20 mouse cellular contexts compared by ENCODE assay signal in the genomic region with DNA sequence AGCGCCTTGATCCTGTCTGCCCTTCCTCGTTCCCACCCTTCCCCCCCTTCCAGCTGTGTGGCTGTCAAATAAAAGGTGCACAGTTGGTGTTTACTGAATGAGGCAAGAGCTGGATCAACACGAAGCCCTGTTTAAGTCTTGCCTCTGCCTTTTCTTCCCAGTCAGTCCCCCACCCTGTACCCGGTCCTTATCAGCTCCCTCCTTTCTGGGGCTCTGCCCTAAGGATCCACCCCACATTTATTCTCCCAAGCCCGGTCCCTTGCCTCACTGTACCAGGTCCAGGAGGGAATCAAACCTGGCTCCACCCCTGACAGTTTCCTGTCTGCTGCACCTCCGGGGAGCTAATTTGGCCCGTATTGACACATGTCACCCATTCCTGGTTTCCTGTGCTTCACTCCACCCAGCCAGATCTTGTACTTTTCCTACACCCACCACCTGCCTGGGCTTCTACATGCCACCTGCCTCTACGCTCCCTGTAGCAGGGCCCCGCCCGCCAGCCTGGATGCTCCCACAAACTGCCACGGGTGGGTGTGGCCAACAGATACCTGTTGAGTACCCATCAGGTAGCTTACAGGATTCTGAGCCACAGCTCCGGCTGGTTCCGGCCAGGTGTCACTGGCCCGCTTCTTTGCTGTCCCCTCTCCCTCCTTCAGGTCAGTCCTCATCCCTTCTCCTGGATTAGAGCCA.
A peak's percentile ranks its signal among the peaks of the same experiment; 100 is the strongest.
DNase-seq lines count a peak whose midpoint lies in the region; ATAC-seq and TF ChIP-seq lines count a peak whose summit lies in the region.
"Had no signal": no experiment of that assay in that cellular context is flagged by ENCODE, and none has a peak within 500 bp of the region (broad histone marks: within the 10 kb centered on the region; RNA-seq: fewer than 3 reads in every experiment).

No protein-coding gene starts in this region.

- no peak for DNase-seq in embryonic facial prominence, embryonic 14.5 days (ENCODE audit: low spot score)
- no peak for DNase-seq in embryonic facial prominence, embryonic 10.5 days (ENCODE audit: low spot score)
- no peak for DNase-seq in liver, postnatal 0 days
- DNase-seq in liver, embryonic 11.5 days (ENCODE audit: low spot score), result no peak
- DNase-seq in frontal cortex, postnatal 36 days (ENCODE audit: low spot score in 2 of 2), result no peak
- DNase-seq in right cerebral cortex, postnatal 4 days, result no peak
- DNase-seq: adrenal gland, adult 8-10 months; cerebellum, adult 2 months; cerebellum, postnatal 14 days; kidney, adult 9 months; kidney, postnatal 14 days; lung, embryonic 14.5 days; retina, postnatal 1 day; right cerebral cortex, postnatal 14 days had no signal

- TF ChIP-seq EP300 in liver, postnatal 0 days (IDR thresholded peaks at IDR 0.05; ENCODE audit: low read depth), result no peak

- peak; percentile 41; the same call in 1 of the 2 replicates for ATAC-seq in embryonic facial prominence, embryonic 14.5 days (ENCODE audit: low read depth)
- no peak for ATAC-seq in liver, postnatal 0 days
- ATAC-seq in liver, embryonic 11.5 days (replicated peaks; ENCODE audit: low FRiP score), result no peak
- ATAC-seq in neutrophil, adult 5-6 weeks (ENCODE audit: extremely low read depth, insufficient number of reproducible peaks, low FRiP score, poor library complexity, severe bottlenecking), result 0 out of 2 replicates have a peak, but pooled peaks have one; percentile 6
- ATAC-seq: forebrain, embryonic 15.5 days; hindbrain, embryonic 16.5 days had no signal

- no peak overlapping the region for H3K4me2 ChIP-seq in embryonic facial prominence, embryonic 14.5 days (ENCODE audit: low read depth, low read length)
- H3K4me2 ChIP-seq in liver, postnatal 0 days (ENCODE audit: low read depth, low read length), result peak overlapping the region; percentile 32; the same call in 1 of the 2 replicates
- H3K4me2 ChIP-seq in liver, embryonic 11.5 days, result no peak overlapping the region
- H3K4me2 ChIP-seq: forebrain, embryonic 15.5 days; lung, embryonic 14.5 days; midbrain, embryonic 11.5 days had no signal

- H3K36me3 ChIP-seq in embryonic facial prominence, embryonic 14.5 days (ENCODE audit: control insufficient read depth, insufficient read depth, low read length), result no peaks in the 10 kb centered on the region
- H3K36me3 ChIP-seq in embryonic facial prominence, embryonic 10.5 days (replicated peaks), result no peaks in the 10 kb centered on the region
- no peaks in the 10 kb centered on the region for H3K36me3 ChIP-seq in liver, postnatal 0 days (replicated peaks; ENCODE audit: insufficient read depth, low read length)
- H3K36me3 ChIP-seq in liver, embryonic 11.5 days (ENCODE audit: control insufficient read depth, insufficient read depth, low read length), result no peaks in the 10 kb centered on the region
- H3K36me3 ChIP-seq: forebrain, embryonic 15.5 days; G1E had no signal

- no peak overlapping the region for H3K4me3 ChIP-seq in embryonic facial prominence, embryonic 14.5 days (ENCODE audit: low read depth, low read length)
- H3K4me3 ChIP-seq in embryonic facial prominence, embryonic 10.5 days, result no peak overlapping the region
- H3K4me3 ChIP-seq in liver, postnatal 0 days (ENCODE audit: low read depth, low read length), result no peak overlapping the region
- no peak overlapping the region for H3K4me3 ChIP-seq in liver, embryonic 11.5 days (ENCODE audit: low read depth, low read length)
- H3K4me3 ChIP-seq: forebrain, embryonic 15.5 days had no signal

- WGBS in embryonic facial prominence, embryonic 14.5 days, result 61% methylated on average over 14 of the region's 14 CpGs
- 71% methylated on average over 14 of the region's 14 CpGs for WGBS in embryonic facial prominence, embryonic 10.5 days
- WGBS in liver, postnatal 0 days (ENCODE audit: insufficient replicate concordance), result 54% methylated on average over 14 of the region's 14 CpGs
- 60% methylated on average over 14 of the region's 14 CpGs for WGBS in liver, embryonic 11.5 days

- H3K27me3 ChIP-seq in embryonic facial prominence, embryonic 14.5 days (replicated peaks; ENCODE audit: control insufficient read depth, insufficient read depth, low read length), result no peaks in the 10 kb centered on the region
- H3K27me3 ChIP-seq in embryonic facial prominence, embryonic 10.5 days (replicated peaks; ENCODE audit: low read depth, poor library complexity, severe bottlenecking), result no peaks in the 10 kb centered on the region
- no peaks in the 10 kb centered on the region for H3K27me3 ChIP-seq in liver, postnatal 0 days (ENCODE audit: insufficient read depth, low read length)
- no peaks in the 10 kb centered on the region for H3K27me3 ChIP-seq in liver, embryonic 11.5 days (replicated peaks; ENCODE audit: control insufficient read depth, insufficient read depth, low read length)
- H3K27me3 ChIP-seq: forebrain, embryonic 15.5 days had no signal

- TF ChIP-seq CTCF in liver, postnatal 0 days (IDR thresholded peaks at IDR 0.05; ENCODE audit: low read depth), result no peak

- no peaks in the 10 kb centered on the region for H3K9me3 ChIP-seq in embryonic facial prominence, embryonic 14.5 days (ENCODE audit: control insufficient read depth, low read length)
- no peaks in the 10 kb centered on the region for H3K9me3 ChIP-seq in embryonic facial prominence, embryonic 10.5 days
- no peaks in the 10 kb centered on the region for H3K9me3 ChIP-seq in liver, postnatal 0 days (ENCODE audit: low read length)
- H3K9me3 ChIP-seq in liver, embryonic 11.5 days (ENCODE audit: control insufficient read depth, low read length), result no peaks in the 10 kb centered on the region
- H3K9me3 ChIP-seq: forebrain, embryonic 15.5 days had no signal

- H3K27ac ChIP-seq in embryonic facial prominence, embryonic 14.5 days (replicated peaks; ENCODE audit: low read depth, low read length), result no peak overlapping the region
- no peak overlapping the region for H3K27ac ChIP-seq in embryonic facial prominence, embryonic 10.5 days (replicated peaks)
- H3K27ac ChIP-seq in liver, postnatal 0 days (ENCODE audit: low read depth), result no peak overlapping the region
- H3K27ac ChIP-seq in liver, embryonic 11.5 days (ENCODE audit: low read depth, low read length), result no peak overlapping the region
- H3K27ac ChIP-seq: forebrain, embryonic 15.5 days; liver, embryonic 14.5 days had no signal

- H3K4me1 ChIP-seq in embryonic facial prominence, embryonic 14.5 days (ENCODE audit: control insufficient read depth, insufficient read depth, low read length), result no peaks in the 10 kb centered on the region
- H3K4me1 ChIP-seq in embryonic facial prominence, embryonic 10.5 days, result peaks cover 19% of the 10 kb centered on the region
- H3K4me1 ChIP-seq in liver, postnatal 0 days (ENCODE audit: insufficient read depth), result 0 out of 2 replicates have a peak, but pooled peaks cover 4% of the 10 kb centered on the region
- no peaks in the 10 kb centered on the region; the same call in 1 of the 2 replicates for H3K4me1 ChIP-seq in liver, embryonic 11.5 days (replicated peaks; ENCODE audit: control insufficient read depth, insufficient read depth, low read length)
- H3K4me1 ChIP-seq: forebrain, embryonic 15.5 days had no signal

- H3K9ac ChIP-seq in embryonic facial prominence, embryonic 14.5 days (ENCODE audit: low read depth, low read length), result no peak overlapping the region
- no peak overlapping the region for H3K9ac ChIP-seq in liver, postnatal 0 days (replicated peaks)
- H3K9ac ChIP-seq in liver, embryonic 11.5 days (ENCODE audit: low read depth, low read length), result no peak overlapping the region
- H3K9ac ChIP-seq: forebrain, embryonic 15.5 days; liver, embryonic 14.5 days; lung, embryonic 14.5 days had no signal

Comparison
In these comparisons a context has a peak if more than half of its experiments do, and no peak if none do; other contexts are left out.
1. ATAC-seq: peak in embryonic facial prominence, embryonic 14.5 days (single experiment) and neutrophil, adult 5-6 weeks (single experiment); none in liver, postnatal 0 days (single experiment) and liver, embryonic 11.5 days (single experiment).